Comparison of ENCODE assay signal across 8 mouse cellular contexts in genomic region chr1:158953479-158954207, GRCm38 (mm10). TPM values are rescaled to one million over a fixed set of nuclear protein-coding genes. Genes with fewer than 3 reads are reported as not detected.
DNase-seq lines count a peak whose midpoint lies in the region; ATAC-seq and TF ChIP-seq lines count a peak whose summit lies in the region.

No protein-coding gene starts in this region.

- 45% methylated on average over 6 of the region's 6 CpGs for WGBS in thymus, adult 2 months
- 57% methylated on average over 6 of the region's 6 CpGs for WGBS in cerebellum, adult 2 months
- WGBS in forebrain, postnatal 0 days, result 42% methylated on average over 6 of the region's 6 CpGs
- WGBS in midbrain, embryonic 14.5 days, result 46% methylated on average over 6 of the region's 6 CpGs

- H3K4me2 ChIP-seq in forebrain, postnatal 0 days (ENCODE audit: low read depth), result no peak overlapping the region
- no peak overlapping the region for H3K4me2 ChIP-seq in midbrain, embryonic 14.5 days (ENCODE audit: low read length)

- no peak for TF ChIP-seq POLR2A in thymus, adult 2 months (IDR thresholded peaks at IDR 0.05; ENCODE audit: control insufficient read depth, extremely low read depth, insufficient read depth, low read length, poor library complexity)
- TF ChIP-seq POLR2A in cerebellum, adult 2 months (IDR thresholded peaks at IDR 0.05; ENCODE audit: borderline replicate concordance, insufficient read depth, low read length), result no peak

- no peak overlapping the region for H3K27ac ChIP-seq in thymus, adult 2 months (ENCODE audit: control insufficient read depth, insufficient read depth, low read length)
- no peak overlapping the region for H3K27ac ChIP-seq in cerebellum, adult 2 months (ENCODE audit: insufficient read depth, low read length)
- no peak overlapping the region for H3K27ac ChIP-seq in forebrain, postnatal 0 days (ENCODE audit: low read depth, low read length)
- no peak overlapping the region for H3K27ac ChIP-seq in midbrain, embryonic 14.5 days (replicated peaks; ENCODE audit: low read depth, low read length)

- H3K36me3 ChIP-seq in thymus, adult 2 months (ENCODE audit: control insufficient read depth, insufficient read depth, low read length), result no peaks in the 10 kb centered on the region
- H3K36me3 ChIP-seq in forebrain, postnatal 0 days (ENCODE audit: insufficient read depth), result no peaks in the 10 kb centered on the region
- H3K36me3 ChIP-seq in midbrain, embryonic 14.5 days (ENCODE audit: control insufficient read depth, insufficient read depth, low read length), result no peaks in the 10 kb centered on the region

- no peaks in the 10 kb centered on the region for H3K27me3 ChIP-seq in thymus, adult 2 months (ENCODE audit: control insufficient read depth, insufficient read depth, low read length)
- H3K27me3 ChIP-seq in cerebellum, adult 2 months (ENCODE audit: control insufficient read depth, insufficient read depth, low read length), result no peaks in the 10 kb centered on the region; the same call in 1 of the 2 replicates
- H3K27me3 ChIP-seq in forebrain, postnatal 0 days (ENCODE audit: insufficient read depth, low read length), result no peaks in the 10 kb centered on the region
- no peaks in the 10 kb centered on the region for H3K27me3 ChIP-seq in midbrain, embryonic 14.5 days (ENCODE audit: control insufficient read depth, insufficient read depth, low read length)

- H3K4me1 ChIP-seq in thymus, adult 2 months (replicated peaks; ENCODE audit: control insufficient read depth, insufficient read depth, low read length), result no peaks in the 10 kb centered on the region
- no peaks in the 10 kb centered on the region for H3K4me1 ChIP-seq in cerebellum, adult 2 months (ENCODE audit: control insufficient read depth, insufficient read depth, low read length)
- no peaks in the 10 kb centered on the region for H3K4me1 ChIP-seq in forebrain, postnatal 0 days (ENCODE audit: insufficient read depth)
- no peaks in the 10 kb centered on the region for H3K4me1 ChIP-seq in midbrain, embryonic 14.5 days (ENCODE audit: control insufficient read depth, insufficient read depth, low read length)

- peak; percentile 82 for ATAC-seq in forebrain, postnatal 0 days
- ATAC-seq in midbrain, embryonic 14.5 days (ENCODE audit: low FRiP score, low TSS enrichment), result peak; percentile 76; the same call in 1 of the 2 replicates

- no peak overlapping the region for H3K4me3 ChIP-seq in thymus, adult 2 months (ENCODE audit: control insufficient read depth, insufficient read depth, low read length)
- H3K4me3 ChIP-seq in cerebellum, adult 2 months (replicated peaks; ENCODE audit: insufficient read depth, low read depth, low read length), result no peak overlapping the region
- no peak overlapping the region for H3K4me3 ChIP-seq in forebrain, postnatal 0 days (ENCODE audit: low read depth, low read length)
- no peak overlapping the region for H3K4me3 ChIP-seq in midbrain, embryonic 14.5 days (replicated peaks; ENCODE audit: low read depth, low read length)

- H3K9ac ChIP-seq in forebrain, postnatal 0 days, result no peak overlapping the region
- H3K9ac ChIP-seq in midbrain, embryonic 14.5 days (replicated peaks; ENCODE audit: low read length), result no peak overlapping the region

- DNase-seq in thymus, adult 2 months, result peak; percentile 40
- no peak for DNase-seq in thymus, adult 18-20 months
- DNase-seq in cerebellum, adult 2 months, result peak; percentile 44 to 55
- peak; percentile 91 for DNase-seq in forebrain, postnatal 0 days
- DNase-seq in induced T-regulatory cell, adult 2 months (ENCODE audit: low read depth), result peak; percentile 57
- peak; percentile 68 for DNase-seq in left cerebral cortex, postnatal 4 days
- peak; percentile 88 for DNase-seq in midbrain, embryonic 14.5 days
- DNase-seq in thymus, postnatal 14 days, result peak; percentile 27

- intact Hi-C loops in left cerebral cortex, postnatal 4 days (cut with DNase I), result loop anchor here (1.0 to 10.0 kb wide), 4 partner anchors 184 to 1399 kb away; no protein-coding TSS in a partner anchor

- no peak for TF ChIP-seq CTCF in thymus, adult 2 months (IDR thresholded peaks at IDR 0.05; ENCODE audit: borderline replicate concordance, control insufficient read depth, extremely low read depth, insufficient read depth, low read length, poor library complexity)
- peak; percentile 79 for TF ChIP-seq CTCF in cerebellum, adult 2 months (IDR thresholded peaks at IDR 0.05; ENCODE audit: borderline replicate concordance, insufficient read depth, low read depth, low read length)
- peak; percentile 94 for TF ChIP-seq CTCF in forebrain, postnatal 0 days (IDR thresholded peaks at IDR 0.05; ENCODE audit: low read depth)

- H3K9me3 ChIP-seq in forebrain, postnatal 0 days (ENCODE audit: low read length), result no peaks in the 10 kb centered on the region
- no peaks in the 10 kb centered on the region for H3K9me3 ChIP-seq in midbrain, embryonic 14.5 days (ENCODE audit: control insufficient read depth, low read length)

RNA-seq across cellular contexts. Expression of gene Pappa2, which starts 26.6 kb away (rescaled TPM):
- polyA plus RNA-seq in thymus, adult 2 months (2012; rRNA removed), result 0.62 and 0.73 TPM in 2 replicates
- polyA plus RNA-seq in cerebellum, adult 2 months (2012; rRNA removed), result 0.31 and 0.35 TPM in 2 replicates
- 5.4 and 8.1 TPM in 2 replicates for total RNA-seq in forebrain, postnatal 0 days (2014; rRNA removed)
- polyA plus RNA-seq in forebrain, postnatal 0 days (2015; fragmentation: Nextera tagmentation; extraction: Ambion mirVana), result 0.62 and 0.63 TPM in 2 replicates
- 1 to 10 TPM; 9.0 to 9.8 TPM for total RNA-seq in left cerebral cortex, postnatal 4 days (2021)
- 0.42 and 1.1 TPM in 2 replicates for polyA plus RNA-seq in midbrain, embryonic 14.5 days (2014; fragmentation: Nextera tagmentation; extraction: Ambion mirVana)

Comparison
In these comparisons a context has a peak if more than half of its experiments do, and no peak if none do; other contexts are left out.
1. DNase-seq: peak in thymus, adult 2 months (single experiment), cerebellum, adult 2 months (2 of 2), forebrain, postnatal 0 days (single experiment), induced T-regulatory cell, adult 2 months (single experiment), left cerebral cortex, postnatal 4 days (single experiment), midbrain, embryonic 14.5 days (single experiment) and thymus, postnatal 14 days (single experiment); none in thymus, adult 18-20 months (0 of 2).